Mouse (Mus musculus): ENCODE measurements around the gene Zfp598.

DNA sequence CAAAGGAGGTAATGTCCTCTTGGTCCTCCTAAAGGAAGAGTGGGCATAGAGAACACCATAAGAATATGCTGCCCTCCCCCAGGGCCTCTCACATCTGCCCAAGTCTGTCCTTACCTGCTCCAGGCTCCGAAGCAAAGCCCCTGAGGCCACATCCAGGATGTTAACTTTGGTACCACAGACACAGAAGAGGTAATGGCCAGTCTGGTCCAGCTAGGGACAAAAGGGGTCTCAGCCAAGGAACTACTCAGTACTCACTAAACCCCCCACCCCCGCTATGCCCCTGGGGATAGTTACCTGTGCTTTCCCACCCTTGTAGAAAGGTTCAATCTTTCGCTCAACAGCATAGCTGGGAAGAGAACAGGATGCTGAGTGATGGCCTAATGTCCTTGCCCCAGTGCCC lies 36.3 kb downstream of the Zfp598 start:
- TF ChIP-seq TAL1 (IDR thresholded peaks at IDR 0.05; ENCODE audit: low read length) (no peak), GATA1 (IDR thresholded peaks at IDR 0.05; ENCODE audit: low read length) (no peak)

Measured in erythroblast, embryonic 14.5 days (primary cell).